Mouse (Mus musculus) lung, postnatal 0 days (tissue): Measurements from ENCODE around the gene Sptlc2. TPM values are rescaled to one million over a fixed set of nuclear protein-coding genes. Genes with fewer than 3 reads are reported as not detected.

ENCODE experiments used
- ATAC-seq: fragments of 200-750 bp; cut with Nextera tagmentation; 2 replicates; pipeline ENCODE4 v1.8.0; 2017; ENCODE audit warnings: moderate library complexity
- DNase-seq: peaks from one replicate; pipeline ENCODE4 v3.0.0-alpha.2; 2016; ENCODE audit warnings: low spot score
- H3K27ac ChIP-seq: fragments of 300-500 bp; sonication (generic); 2 replicates; pipeline ENCODE4 v1.5.1; 2014; ENCODE audit warnings: antibody characterized with exemption, mild to moderate bottlenecking, low read length, mixed read lengths
- H3K27me3 ChIP-seq: fragments of 300-500 bp; sonication (generic); replicated peaks from 2 replicates; pipeline ENCODE4 v1.6.1; 2014; ENCODE audit warnings: low read length, mixed read lengths; ENCODE audit not compliant: insufficient read depth
- H3K36me3 ChIP-seq: fragments of 300-500 bp; sonication (generic); 2 replicates; pipeline ENCODE4 v1.6.1; 2014; ENCODE audit warnings: low read length, mixed read lengths; ENCODE audit not compliant: insufficient read depth
- H3K4me1 ChIP-seq: fragments of 300-500 bp; sonication (generic); 2 replicates; pipeline ENCODE4 v1.6.1; 2014; ENCODE audit warnings: antibody characterized with exemption, low read depth, low read length, mixed read lengths; ENCODE audit not compliant: insufficient read depth
- H3K4me2 ChIP-seq: fragments of 300-500 bp; sonication (generic); replicated peaks from 2 replicates; pipeline ENCODE4 v1.6.1; 2014; ENCODE audit warnings: low read depth, mild to moderate bottlenecking, low read length, moderate library complexity, mixed read lengths
- H3K4me3 ChIP-seq: fragments of 300-500 bp; sonication (generic); 2 replicates; pipeline ENCODE4 v1.5.1; 2014; ENCODE audit warnings: low read depth, low read length
- H3K9ac ChIP-seq: fragments of 300-500 bp; sonication (generic); replicated peaks from 2 replicates; pipeline ENCODE4 v1.6.1; 2014; ENCODE audit warnings: low read depth, mild to moderate bottlenecking
- H3K9me3 ChIP-seq: fragments of 300-500 bp; sonication (generic); 2 replicates; pipeline ENCODE4 v1.6.1; 2016; ENCODE audit warnings: low read length, mixed read lengths
- CTCF ChIP-seq: IDR thresholded peaks from 2 replicates; pipeline ENCODE4 v1.5.1; 2016; ENCODE audit warnings: antibody characterized with exemption, mild to moderate bottlenecking
- EP300 ChIP-seq: IDR thresholded peaks from 2 replicates; pipeline ENCODE4 v1.6.1; 2016; ENCODE audit warnings: antibody characterized with exemption, mild to moderate bottlenecking, control low read depth
- WGBS: fragments of 180-500 bp; shearing (Covaris S2); extraction: QIAGEN DNeasy Blood & Tissue Kit; methylation state at CpG from one replicate; pipeline ENCODE4 v1.1.7; 2014; 5-methylcytosine and 5-hydroxymethylcytosine counted together
- polyA plus RNA-seq: library from polyadenylated mRNA; unstranded; fragments of >200 nt; fragmentation: Nextera tagmentation; extraction: Ambion mirVana; gene quantifications from 2 replicates; pipeline ENCODE4 v1.2.1, GENCODE M21; 2015

Gene Sptlc2
- polyA plus RNA-seq, 1 experiment from 2014 or later, result 194 TPM

DNA sequence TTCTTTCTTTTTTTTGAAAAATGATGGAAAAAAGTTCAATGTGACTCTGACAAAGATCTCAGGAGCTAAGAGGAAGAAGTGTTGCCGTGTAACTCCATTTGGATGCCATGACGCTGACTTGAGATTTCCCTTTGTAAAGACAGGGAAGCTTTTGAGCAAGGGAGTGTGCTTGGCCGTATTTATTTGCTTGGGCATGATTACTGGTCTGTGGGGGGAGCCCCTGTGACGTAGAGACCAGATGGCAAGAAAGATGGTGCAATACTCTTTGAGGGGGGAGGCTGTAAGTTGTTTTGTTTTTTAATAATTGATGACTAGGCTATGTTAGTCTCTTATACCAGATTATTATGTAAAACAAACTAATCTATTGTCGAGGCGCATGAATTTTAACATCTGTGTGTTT is 14.0 kb downstream of the Sptlc2 start:
- Histone ChIP-seq H3K36me3 (no peaks in the 10 kb centered on the region), H3K4me2 (no peak overlapping the region), H3K4me1 (no peaks in the 10 kb centered on the region), H3K9ac (no peak overlapping the region), H3K4me3 (no peak overlapping the region), H3K27ac (no peak overlapping the region), H3K27me3 (no peaks in the 10 kb centered on the region), H3K9me3 (no peaks in the 10 kb centered on the region)
- WGBS, result 73% methylated on average over 6 of the region's 6 CpGs
- ATAC-seq (no peak), DNase-seq (no peak)
- TF ChIP-seq CTCF (no peak), EP300 (no peak)

DNA sequence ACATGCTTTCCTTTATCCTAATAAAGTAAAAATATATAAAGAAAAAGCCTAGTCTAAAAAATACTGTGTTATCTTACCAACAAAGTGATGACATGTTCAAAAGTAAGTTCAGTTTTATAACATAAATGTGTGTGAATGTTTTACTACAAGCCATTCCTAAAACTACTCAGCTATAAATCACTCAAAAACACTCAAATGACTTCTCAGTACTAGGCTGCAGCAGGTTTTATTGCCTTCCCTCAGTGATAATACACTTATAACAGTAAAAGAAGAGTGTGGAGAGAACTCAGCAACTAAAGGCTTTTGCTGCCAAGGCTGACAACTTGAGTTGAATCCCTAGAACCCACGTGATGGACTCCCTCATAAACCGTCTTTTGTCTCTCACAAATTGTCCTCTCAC is 18.8 kb downstream of the Sptlc2 start:
- H3K27me3 ChIP-seq, result no peaks in the 10 kb centered on the region
- no peaks in the 10 kb centered on the region for H3K4me1 ChIP-seq
- H3K27ac ChIP-seq, result no peak overlapping the region
- no peaks in the 10 kb centered on the region for H3K9me3 ChIP-seq
- ATAC-seq (no peak), DNase-seq (no peak)
- no peak overlapping the region for H3K4me3 ChIP-seq
- WGBS, result 72% methylated on average over 2 of the region's 2 CpGs
- H3K36me3 ChIP-seq, result peaks cover 13% of the 10 kb centered on the region
- TF ChIP-seq EP300, result no peak
- TF ChIP-seq CTCF, result no peak
- no peak overlapping the region for H3K4me2 ChIP-seq
- no peak overlapping the region for H3K9ac ChIP-seq

- H3K4me3 ChIP-seq, result no peak overlapping the region
- no peak overlapping the region for H3K4me2 ChIP-seq
- H3K27ac ChIP-seq, result no peak overlapping the region
- H3K9ac ChIP-seq, result no peak overlapping the region
- H3K4me1 ChIP-seq, result no peaks in the 10 kb centered on the region
- DNase-seq (no peak), ATAC-seq (no peak)
- peaks cover 13% of the 10 kb centered on the region for H3K36me3 ChIP-seq
- no peaks in the 10 kb centered on the region for H3K9me3 ChIP-seq
- H3K27me3 ChIP-seq, result no peaks in the 10 kb centered on the region
- TF ChIP-seq EP300 (no peak), CTCF (no peak)
Measured at GRCm38 (mm10) chr12:87368092-87368491, 20.1 kb downstream of the Sptlc2 start.

GRCm38 (mm10) chr12:87365676-87366075 is 22.5 kb downstream of the Sptlc2 start:
- ATAC-seq (no peak), DNase-seq (no peak)
- peaks cover 13% of the 10 kb centered on the region for H3K36me3 ChIP-seq
- no peaks in the 10 kb centered on the region for H3K9me3 ChIP-seq
- TF ChIP-seq EP300 (no peak), CTCF (no peak)
- H3K27me3 ChIP-seq, result no peaks in the 10 kb centered on the region
- H3K4me1 ChIP-seq, result no peaks in the 10 kb centered on the region
- H3K27ac ChIP-seq, result no peak overlapping the region
- H3K9ac ChIP-seq, result no peak overlapping the region
- H3K4me3 ChIP-seq, result no peak overlapping the region
- H3K4me2 ChIP-seq, result no peak overlapping the region
- WGBS, result 76% methylated on average over 9 of the region's 9 CpGs

DNA sequence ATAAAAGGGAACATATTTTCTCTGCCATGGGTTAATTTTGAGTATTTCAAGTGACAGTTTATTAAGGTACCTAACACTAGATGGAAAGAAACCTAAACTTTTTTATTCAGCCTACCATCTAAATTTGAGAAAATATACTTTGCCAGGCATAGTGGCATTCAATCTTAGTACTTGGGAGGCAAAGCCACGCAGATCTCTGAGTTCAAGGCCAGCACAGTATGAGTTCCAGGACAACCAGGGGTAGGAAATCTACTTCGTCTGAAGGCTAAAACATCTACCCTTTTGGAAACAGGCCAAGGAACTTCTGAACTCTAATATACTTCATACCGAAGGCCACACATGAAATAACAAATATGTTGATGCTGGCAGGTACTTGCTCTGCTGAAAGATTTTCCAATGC is 26.0 kb downstream of the Sptlc2 start:
- Histone ChIP-seq H3K9me3 (no peaks in the 10 kb centered on the region), H3K4me2 (no peak overlapping the region), H3K9ac (no peak overlapping the region), H3K36me3 (peaks cover 5% of the 10 kb centered on the region), H3K4me1 (no peaks in the 10 kb centered on the region), H3K4me3 (no peak overlapping the region), H3K27me3 (no peaks in the 10 kb centered on the region), H3K27ac (no peak overlapping the region)
- DNase-seq (no peak), ATAC-seq (no peak)
- TF ChIP-seq CTCF (no peak), EP300 (no peak)
- WGBS, result 49% methylated on average over 3 of the region's 3 CpGs

GRCm38 (mm10) chr12:87348029-87348428 is 40.1 kb downstream of the Sptlc2 start:
- no peak overlapping the region for H3K4me3 ChIP-seq
- H3K27me3 ChIP-seq, result no peaks in the 10 kb centered on the region
- ATAC-seq (no peak), DNase-seq (no peak)
- no peaks in the 10 kb centered on the region for H3K9me3 ChIP-seq
- H3K36me3 ChIP-seq, result no peaks in the 10 kb centered on the region
- H3K27ac ChIP-seq, result no peak overlapping the region
- WGBS, result 85% methylated on average over 2 of the region's 2 CpGs
- no peak overlapping the region for H3K4me2 ChIP-seq
- H3K4me1 ChIP-seq, result no peaks in the 10 kb centered on the region
- no peak overlapping the region for H3K9ac ChIP-seq
- no peak for TF ChIP-seq CTCF
- 0 out of 2 replicates have a peak, but pooled peaks have one; percentile 12 for TF ChIP-seq EP300

DNA sequence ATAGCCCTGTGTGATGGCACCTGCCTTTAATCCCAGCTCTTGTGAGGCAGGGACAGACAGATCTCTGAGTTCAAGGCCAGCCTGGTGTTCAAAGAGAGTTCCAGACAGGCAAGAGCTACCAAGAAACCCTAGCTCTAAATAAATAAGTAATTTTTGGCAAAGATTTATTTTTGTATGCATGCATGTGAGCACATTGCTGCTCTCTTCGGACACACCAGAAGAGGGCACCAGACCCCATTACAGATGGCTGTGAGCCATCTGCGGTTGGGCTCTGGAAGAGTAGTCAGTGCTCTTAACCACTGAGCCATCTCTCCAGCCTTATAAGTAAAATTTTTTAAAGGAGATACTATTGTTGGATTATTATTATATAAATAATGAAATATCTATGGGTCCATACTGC is 40.6 kb downstream of the Sptlc2 start:
- no peak overlapping the region for H3K4me2 ChIP-seq
- H3K36me3 ChIP-seq, result no peaks in the 10 kb centered on the region; the same call in 1 of the 2 replicates
- no peak for TF ChIP-seq EP300
- peak; percentile 57 for TF ChIP-seq CTCF
- H3K27ac ChIP-seq, result no peak overlapping the region
- H3K4me1 ChIP-seq, result no peaks in the 10 kb centered on the region
- no peaks in the 10 kb centered on the region for H3K27me3 ChIP-seq
- WGBS, result 98% methylated on average over 2 of the region's 2 CpGs
- DNase-seq (no peak), ATAC-seq (no peak)
- no peak overlapping the region for H3K4me3 ChIP-seq
- H3K9me3 ChIP-seq, result no peaks in the 10 kb centered on the region
- no peak overlapping the region for H3K9ac ChIP-seq
